Mouse (Mus musculus) telencephalon, adult 2 months (tissue): ENCODE measurements at regions not wholly inside any gene's neighbourhood (a gene's known extent, or its start where the extent isn't known, plus 50 kb on each side); places are given as distances from the start of the nearest gene placed in this dataset.

Experiments used
- DNase-seq: peaks from one replicate; pipeline ENCODE4 v3.0.0-alpha.2; 2011; ENCODE audit warnings: low read depth, low spot score

DNA sequence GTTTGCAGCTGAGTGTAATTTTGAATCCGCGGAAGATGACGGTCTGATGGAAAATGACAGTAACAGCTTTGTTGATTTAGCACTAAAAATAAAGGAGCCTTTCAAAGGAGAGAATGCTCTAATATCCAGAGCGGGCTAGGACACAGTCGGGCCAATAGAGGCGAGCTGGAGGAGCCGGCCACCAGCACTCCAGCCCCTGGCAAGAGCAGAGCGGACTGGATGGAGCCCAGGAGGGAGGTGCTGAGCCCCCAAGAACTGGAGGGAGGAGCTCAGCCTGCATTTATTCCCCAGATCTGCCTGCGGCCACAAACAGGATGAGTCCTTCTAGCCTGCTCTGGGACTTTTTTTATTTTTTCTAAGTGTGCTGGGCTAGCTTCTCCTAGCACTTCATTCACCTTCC lies 426.9 kb downstream of the Insc start:
- DNase-seq: peak; percentile 38

DNA sequence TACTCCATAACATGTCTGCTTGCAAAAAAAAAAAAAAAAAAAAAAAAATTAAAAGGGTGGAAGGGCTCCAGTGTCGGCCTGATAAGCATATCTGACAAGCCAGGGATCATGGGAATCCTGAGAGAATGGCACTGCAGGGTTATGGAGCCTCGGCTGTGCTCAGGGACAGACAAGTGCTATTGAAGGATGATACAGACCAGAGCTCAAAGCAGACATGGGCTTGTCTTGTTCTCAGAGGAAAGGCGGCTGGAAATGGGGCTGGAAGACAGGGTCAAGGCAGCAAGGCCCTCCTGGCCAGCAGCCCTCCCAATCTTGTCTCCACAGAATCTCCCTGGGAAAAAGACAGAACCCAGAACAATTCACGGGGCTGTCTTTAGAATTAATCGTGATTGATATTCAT lies 449.0 kb downstream of the Insc start:
- no peak for DNase-seq

DNA sequence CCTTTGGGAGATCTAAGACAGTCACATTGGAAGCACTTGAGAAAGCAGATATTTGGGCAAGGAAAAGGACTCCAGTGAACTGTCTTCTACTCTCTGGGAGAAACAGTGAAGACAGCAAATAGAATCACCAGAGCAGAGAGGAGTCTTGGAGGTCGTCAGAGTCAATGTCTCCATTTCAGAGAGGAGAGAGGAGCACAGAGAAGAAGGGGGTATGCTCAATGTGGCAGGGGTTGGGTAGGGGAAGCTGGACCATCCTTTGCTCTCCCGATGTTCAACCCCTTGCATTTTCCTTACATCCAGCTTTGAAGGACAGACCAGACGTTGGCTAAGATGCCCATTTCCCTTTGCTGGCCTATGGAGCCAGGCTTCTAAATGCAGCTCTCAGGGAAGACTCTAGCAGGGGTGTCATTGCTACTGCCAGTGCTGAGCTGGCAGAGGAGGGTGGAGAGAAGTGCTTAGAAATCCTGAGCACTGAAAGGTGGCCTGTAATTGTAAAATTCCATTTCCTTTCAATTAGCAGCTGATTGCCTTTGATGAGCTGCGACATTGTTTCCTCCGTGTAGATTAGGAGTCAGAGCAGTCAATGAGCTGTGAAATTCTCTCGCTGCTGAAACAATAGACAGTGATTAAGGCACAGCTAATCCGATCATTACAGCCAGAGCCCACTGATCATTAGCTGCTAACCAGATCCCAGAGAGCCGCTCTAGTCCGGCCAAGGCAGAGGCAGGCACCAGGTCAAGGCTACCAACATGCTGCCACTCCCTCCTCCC lies 449.7 kb downstream of the Insc start:
- DNase-seq: no peak

DNA sequence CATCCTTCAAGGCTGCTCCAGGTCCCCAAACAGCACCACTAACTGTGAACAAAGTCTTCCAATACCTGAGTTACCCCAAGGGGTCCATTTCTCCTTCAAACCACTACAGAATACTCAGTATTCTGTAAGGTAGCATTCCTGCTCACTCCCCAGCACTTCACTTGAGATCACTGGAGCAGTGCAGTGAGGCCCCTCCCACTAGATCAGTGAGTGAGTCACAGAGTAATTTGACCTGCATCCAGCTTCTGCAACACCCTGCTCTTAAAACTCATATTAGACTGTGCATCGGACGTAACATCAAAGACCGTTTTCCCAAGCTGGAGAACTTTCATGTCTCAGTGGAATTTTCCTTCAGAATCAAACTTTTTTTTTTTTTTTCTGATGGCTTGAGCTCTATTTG lies 461.4 kb downstream of the Insc start:
- no peak for DNase-seq

DNA sequence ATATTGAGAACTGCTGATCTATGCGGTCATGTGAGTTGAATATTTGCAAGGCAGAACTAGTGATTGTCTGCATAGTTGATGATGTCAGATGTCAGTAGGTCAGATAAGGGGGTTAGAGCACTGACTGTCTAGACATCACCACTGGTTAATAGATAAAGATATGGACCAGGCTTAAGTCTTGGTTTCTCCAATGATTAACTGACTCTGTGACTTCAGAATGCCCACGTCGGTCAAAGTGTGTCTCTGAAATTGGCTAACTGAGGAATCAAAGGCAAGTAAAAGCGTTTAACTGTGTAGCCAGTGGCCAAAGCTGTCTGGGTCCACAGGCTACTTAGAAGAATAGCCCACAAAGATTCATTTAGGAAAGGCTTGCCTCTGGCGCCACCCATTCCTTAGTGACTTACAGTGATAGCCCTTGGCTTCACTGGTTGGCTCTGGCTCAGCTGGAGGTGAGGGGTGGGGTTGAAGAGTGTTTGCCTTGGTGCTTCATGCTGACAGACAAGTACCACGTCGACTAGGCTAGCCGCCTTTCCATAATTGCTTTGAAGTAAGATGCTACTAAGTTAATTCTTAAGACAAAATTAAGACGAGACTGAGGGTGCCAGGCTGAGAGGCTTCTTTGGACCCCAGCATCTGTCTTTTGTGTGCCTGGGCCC lies 463.1 kb downstream of the Insc start:
- DNase-seq: no peak

DNA sequence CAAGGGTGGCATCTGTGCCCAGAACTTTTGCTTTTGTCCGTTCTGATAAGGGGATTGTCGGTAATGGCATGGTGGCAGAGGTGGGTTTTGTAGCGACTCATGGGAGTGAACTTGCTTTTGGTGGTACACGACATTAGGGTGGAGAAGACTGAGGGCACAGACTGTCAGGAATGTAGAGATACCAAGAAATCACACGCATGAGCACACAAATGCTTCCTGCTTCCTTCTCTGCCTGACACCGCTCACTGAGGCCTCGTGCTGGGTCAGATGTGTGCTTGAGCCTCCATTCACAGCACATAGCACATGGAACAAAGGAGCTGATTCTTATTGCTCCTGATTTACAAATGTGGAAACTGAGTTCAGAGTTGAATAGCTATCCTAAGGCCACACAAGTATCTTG lies 465.3 kb downstream of the Insc start:
- no peak for DNase-seq

DNA sequence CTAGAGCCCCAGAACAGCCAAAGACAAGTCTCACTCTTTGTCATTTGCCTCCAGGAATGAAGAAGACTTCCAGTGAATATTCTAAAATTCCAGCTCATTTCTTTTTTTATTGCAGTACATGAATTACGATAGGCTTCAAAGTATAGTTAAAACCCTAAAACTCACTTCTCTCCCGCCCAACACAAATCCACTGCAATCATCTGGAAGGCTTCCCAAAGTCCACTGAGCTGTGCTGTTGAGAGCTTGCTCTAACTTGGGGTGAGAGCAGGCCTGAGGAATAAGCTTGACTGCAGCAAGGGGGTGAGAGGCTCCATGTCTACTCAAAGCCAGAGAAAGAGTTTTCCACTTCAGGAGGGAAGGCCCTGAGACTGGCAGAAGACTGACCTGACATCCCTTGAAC lies 466.5 kb downstream of the Insc start:
- DNase-seq: no peak

DNA sequence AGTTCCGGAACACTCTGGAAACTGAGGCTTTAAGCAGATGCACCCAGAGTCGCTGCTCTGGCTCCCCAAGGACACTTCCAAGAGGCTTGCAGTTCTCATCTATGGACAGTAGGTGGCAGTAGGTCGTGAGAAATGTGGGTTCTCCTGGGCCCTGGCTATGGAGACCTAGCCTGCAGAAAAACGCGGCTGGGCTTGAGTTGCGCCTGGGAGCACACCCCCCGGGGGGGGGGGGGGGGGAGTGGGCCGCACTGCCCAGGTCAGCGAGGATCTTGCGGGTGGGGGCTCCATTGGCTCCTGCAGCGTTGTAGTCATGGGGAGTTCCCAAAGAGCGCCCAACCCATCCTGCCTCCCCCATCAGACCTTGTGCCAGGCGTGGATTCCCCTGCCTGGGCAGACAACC lies 473.3 kb downstream of the Insc start:
- DNase-seq: peak; percentile 50

DNA sequence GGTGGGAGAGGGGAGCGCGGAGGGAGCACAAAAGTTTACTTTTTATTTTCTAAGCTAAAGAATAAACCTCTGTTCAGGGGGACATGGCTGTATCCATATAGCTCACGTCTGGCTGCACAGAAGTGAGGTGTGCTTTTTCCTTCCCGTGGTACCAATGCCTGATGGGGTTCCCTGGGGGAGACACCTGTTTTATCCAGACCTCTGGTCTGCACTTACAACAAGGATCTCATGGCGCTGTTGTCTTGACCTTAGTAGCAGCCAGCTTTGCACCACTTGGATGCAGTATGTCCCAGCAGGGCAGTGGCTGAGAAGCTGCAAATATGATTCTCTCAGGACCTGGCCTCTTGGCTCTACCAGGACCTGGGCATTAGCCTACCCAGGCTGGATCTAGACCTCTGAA lies 473.8 kb downstream of the Insc start:
- no peak for DNase-seq

DNA sequence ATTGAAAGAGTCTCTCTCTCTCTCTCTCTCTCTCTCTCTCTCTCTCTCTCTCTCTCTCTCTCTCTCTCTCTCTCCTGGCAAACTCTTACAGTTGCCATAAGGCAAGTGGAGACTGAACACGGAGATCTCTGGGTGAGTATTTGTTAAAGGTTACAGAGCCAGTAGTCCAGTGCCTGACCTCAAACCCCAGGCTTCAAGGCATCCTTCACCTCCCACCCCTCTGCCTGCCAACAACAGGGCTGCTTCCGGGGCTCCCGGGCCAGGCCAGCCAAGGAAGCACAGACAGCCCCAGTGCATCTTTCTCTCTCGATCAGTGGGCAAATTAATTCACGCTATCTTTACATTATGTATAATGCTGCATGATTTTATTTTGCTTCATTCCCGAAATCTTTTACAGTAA lies 474.2 kb downstream of the Insc start:
- no peak for DNase-seq

DNA sequence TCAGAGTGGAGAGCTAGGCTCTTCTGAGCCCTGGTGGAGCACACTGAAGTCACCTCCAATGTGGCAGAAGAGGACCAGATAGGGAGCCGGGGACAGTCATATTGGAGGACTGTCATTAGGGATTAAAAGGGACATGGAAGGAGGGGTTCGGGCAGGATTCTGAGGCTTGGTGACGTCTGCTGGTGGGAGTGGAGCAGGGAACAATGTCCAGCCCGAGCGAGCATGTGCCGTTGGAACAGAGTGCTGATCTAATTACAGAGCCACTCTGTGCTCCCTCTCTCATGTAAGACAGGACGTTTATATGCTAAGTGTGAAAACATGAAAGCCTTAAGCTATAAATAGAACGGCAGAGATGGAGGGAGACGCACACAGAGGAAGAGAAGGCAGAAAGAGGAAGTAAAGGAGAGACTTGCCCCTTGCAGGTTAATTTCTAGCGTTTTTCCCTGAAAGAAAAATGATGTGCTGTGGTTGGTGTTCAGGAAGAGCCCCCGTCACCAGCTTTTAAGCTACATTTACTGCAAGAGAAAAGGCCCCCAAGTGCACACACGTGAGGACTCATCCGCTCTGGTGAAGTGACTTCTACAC lies 475.2 kb downstream of the Insc start:
- DNase-seq: no peak

DNA sequence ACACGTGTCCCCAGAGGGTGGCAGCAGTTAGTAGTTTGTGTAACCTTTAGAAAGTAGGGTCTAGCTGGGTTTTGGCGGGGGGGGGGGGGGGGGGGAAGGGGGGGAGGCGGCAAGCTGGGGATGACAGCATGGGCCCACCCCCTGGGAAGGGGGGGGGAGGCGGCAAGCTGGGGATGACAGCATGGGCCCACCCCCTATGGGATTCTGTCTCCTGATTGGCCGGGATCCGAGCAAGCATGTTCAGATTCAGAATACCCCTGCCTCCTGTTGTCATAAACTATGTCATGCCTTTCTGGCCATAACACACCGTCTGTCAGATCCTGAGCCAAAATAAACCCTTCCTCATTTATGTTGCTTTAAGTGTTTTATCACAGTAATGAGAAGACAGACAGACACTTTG lies 479.1 kb downstream of the Insc start:
- DNase-seq: no peak

DNA sequence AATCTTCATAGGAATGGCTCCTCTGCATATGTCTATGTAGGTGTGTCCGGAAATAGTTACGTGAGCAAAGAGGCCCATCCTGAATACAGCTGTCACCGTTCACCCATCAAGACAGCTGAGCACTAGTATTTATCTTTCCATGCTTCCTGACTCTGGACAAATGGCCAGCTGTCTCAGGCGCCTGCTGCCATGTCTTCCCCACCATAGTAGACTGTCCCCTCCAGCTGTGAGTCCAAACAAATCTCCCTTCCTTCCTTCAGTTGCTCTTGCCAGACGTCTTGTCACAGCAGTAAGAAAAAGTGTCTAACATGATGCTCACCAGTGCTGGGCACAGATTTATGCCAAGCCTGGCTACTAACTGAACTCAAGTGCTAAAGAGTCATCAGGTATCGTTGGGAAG lies 487.0 kb downstream of the Insc start:
- DNase-seq: no peak

DNA sequence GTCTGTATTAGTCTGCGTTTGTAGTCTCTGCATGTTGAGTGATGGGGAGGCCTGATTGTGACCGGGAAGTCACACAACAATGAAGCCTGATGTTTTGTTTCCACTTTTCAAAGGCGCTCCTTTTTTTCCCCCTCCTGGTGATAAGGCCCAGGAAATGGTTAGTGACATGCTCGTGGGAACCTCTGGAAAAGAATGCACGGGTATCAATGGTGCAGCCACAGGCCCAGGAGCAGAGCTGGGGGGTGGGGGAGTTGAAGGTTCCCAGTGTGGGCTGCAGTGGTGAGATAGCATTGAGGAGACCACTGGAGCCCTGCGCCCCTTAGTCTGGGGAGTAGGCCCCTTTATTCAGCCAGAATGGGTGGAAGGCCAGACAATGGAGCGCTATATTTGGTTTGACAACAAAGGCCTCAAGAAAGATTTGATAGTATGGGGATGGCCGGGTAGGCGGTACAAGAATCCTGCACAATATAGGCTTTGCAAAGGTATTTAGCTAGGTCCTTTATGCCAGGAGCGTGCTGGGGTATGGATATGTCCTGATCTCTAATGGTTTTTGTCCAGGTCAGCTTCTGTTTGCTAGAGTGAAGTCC lies 490.4 kb downstream of the Insc start:
- DNase-seq: no peak

DNA sequence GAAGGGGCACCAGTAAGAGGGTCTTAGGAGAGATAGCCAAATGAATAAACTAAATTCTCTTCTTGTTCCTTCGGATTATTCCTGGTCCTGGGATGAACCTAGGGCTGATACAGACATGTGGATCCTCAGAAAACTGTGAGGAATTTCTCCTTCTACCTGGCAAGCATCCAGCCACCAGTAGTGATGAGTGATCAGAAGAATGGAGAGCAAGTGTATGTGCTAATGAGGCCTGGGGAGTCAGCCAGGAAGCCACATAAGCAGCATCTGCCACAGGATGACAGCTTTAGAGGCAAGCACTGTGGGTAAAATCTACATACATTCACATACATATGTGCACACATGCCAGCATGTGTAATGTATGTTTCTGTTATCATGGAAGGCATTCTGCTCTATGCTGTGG lies 493.6 kb downstream of the Insc start:
- no peak for DNase-seq

DNA sequence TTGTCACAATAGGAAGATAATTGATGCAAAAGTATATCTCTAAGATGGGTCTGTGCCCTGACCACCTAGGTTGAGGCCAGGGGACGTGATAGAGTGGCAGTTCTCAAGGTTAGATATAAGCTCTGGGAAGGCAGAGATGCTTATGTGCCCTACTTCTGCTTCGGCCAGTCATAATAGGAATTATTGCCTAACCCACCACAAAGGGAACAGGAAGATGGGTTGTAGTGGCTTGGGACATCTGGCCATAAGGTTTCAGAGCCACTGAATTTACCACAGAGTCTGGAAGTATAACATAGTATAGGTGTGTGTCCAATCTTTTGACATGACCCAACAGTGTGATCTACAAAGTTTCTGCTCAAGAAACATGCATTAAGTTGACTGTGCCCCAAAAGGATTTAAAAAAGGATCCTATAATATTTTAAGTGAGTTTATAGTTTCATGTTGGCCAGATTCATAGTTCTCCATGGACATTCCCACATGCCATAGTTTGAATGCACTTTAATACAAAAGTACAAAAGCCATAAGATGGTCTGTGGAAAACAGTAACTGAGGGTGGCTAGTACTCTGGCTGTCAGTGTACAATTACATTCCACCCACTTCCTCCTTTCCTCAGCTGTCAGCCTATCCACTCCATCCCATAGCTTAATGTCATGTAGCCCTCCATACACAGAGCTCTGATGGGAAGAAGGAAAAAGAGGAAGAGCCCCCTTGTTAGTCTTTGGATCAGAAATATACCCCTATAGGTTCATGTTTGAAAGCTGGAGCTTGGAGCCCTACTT lies 508.3 kb downstream of the Insc start:
- no peak for DNase-seq

DNA sequence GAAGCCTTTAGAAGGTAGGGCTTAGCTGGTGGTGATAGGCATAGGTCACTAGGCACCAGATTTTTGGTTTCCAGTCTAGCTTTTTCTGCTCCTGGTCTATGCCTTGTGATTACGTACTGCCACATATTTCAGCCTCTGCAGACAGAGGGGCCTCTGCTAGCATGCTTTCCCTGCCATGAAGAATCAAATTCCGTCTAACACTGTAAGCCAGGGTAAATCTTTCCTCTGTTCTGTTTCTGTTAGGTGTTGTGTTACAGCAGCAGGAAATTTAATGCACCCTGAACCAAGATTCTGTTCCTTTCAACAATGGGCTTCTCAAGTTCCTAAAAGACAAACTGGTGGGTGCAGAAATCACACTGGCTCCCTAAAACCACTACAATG lies 508.9 kb downstream of the Insc start:
- no peak for DNase-seq

DNA sequence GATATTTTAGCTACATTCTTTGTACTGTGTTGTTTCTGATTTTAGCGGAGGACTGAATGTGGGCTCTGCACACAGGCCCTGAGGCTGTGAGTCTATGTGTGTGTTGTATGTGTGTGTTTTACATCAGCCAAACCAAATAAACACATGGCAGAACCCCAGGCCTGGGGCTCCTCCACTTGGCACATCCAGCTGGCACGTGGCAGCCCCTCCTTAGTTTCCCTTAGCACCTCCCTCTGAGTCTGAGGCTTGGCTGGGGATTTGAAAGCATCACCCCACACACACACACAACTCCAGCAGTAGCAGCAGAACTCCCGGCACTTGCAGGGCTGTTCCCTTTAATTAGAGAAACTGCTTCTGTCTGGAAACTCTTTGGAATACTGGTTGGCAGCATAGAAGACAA lies 515.1 kb downstream of the Insc start:
- DNase-seq: no peak

DNA sequence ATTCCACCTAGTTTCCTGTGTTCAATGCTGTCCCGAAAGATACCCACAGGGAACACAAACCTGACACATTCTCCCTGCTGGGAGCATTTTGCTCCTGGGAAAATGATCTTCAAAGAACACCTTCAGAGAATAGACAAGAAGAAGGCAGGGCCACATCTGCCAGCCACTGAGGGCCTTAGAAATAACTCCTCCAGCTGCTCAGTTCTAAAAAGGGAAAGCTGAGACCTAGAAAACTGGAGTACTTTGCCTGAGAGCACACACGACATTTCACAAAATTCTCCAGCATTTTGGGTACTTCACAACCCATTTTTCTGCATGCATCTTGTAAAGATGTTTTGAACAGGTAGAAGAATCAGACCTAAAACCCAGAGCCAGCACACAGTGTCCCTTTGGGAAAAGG lies 519.6 kb downstream of the Insc start:
- DNase-seq: peak; percentile 38

DNA sequence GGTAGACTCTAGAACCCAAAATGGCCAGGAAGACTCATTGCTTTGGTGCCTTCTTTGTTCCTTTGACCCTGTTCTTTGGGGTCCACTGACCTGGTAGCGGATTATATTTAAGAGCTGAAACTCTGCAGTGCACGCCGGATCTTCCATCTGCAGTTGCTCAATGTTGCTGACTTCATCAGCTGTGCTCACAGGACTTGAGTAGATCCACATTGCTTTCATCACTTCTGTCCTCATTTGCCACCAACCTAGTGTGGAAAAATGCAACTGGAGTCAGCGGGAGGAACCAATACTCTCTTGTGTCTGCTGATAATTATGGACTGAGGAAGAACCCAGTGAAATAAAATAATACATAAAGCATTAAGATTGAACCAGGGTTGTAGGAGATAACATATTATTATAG lies 522.6 kb downstream of the Insc start:
- DNase-seq: no peak

DNA sequence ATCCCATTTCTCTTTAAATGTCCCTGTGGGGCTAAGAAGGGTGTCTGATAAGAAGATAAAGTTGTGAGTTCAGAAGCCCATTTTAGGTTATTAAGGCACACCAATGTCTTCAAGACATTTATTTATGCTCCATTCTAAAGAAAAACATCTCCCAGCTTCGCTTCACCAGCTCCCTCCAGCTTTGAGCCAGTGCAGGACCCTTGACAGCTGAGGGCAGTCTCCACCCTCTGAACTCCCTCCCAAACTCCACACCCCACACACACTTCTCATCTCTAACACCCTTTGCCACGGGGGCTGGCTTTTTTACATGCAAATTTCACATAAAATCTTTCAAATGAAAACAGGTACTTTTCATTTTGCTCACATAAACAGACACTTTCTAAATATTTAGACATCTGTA lies 527.3 kb downstream of the Insc start:
- DNase-seq: no peak

DNA sequence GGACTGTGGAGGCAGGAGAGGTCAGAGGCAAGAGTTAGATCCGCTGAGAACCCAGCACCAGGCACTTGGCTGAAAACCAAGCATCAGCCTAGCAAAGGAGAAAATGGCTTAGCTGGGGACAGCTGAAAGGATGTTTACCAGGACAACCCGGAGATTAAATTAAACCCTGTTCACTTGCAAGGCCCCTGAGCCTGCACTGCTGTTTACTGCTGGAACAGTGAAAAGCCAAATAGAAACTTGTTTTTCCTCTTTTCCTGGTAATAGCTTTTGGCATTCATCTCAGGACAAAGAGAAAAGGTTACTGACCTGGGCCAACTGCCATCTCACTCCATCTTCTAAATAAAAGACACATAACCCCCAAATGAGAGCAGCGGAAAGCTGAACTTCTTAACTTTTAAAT lies 531.3 kb downstream of the Insc start:
- no peak for DNase-seq
